Mouse (Mus musculus) lung, postnatal 4 days (tissue): ENCODE measurements around the gene Csnk1d.

ENCODE experiments used
- DNase-seq, 2 experiments: peaks; one replicate each; pipeline ENCODE4 v3.0.0; 2021

Gene Csnk1d

GRCm38 (mm10) chr11:120951731-120952730 is 39.1 kb downstream of the Csnk1d start:
- DNase-seq: no peak

GRCm38 (mm10) chr11:120951237-120951636 is 39.9 kb downstream of the Csnk1d start:
- DNase-seq: no peak

- DNase-seq: peak; percentile 89 to 91
Observed at GRCm38 (mm10) chr11:120950281-120951202, 40.6 kb downstream of the Csnk1d start.

- DNase-seq: no peak
Observed at GRCm38 (mm10) chr11:120949863-120950262, 41.3 kb downstream of the Csnk1d start.

- peak; percentile 69 to 70 for DNase-seq
Observed at GRCm38 (mm10) chr11:120948861-120949851, 42.0 kb downstream of the Csnk1d start.

- DNase-seq: peak in 1 of 2 experiments; percentile 47
Observed at GRCm38 (mm10) chr11:120948328-120948727, 42.8 kb downstream of the Csnk1d start, which contains the start of gene Slc16a3. Slc16a3 (plus strand) TSS chr11:120948480.

- no peak for DNase-seq
Observed at GRCm38 (mm10) chr11:120945926-120946325, 45.2 kb downstream of the Csnk1d start.

GRCm38 (mm10) chr11:120945266-120945665 is 45.9 kb downstream of the Csnk1d start:
- DNase-seq: no peak

GRCm38 (mm10) chr11:120940959-120941358 is 50.2 kb downstream of the Csnk1d start:
- DNase-seq: no peak

GRCm38 (mm10) chr11:120939712-120940341 is 51.3 kb downstream of the Csnk1d start:
- DNase-seq: no peak

- DNase-seq: peak; percentile 49 to 50
Observed at GRCm38 (mm10) chr11:120938795-120939194, 52.3 kb downstream of the Csnk1d start.

GRCm38 (mm10) chr11:120937976-120938375 is 53.2 kb downstream of the Csnk1d start:
- no peak for DNase-seq

- peak; percentile 92 to 94 for DNase-seq
Observed at GRCm38 (mm10) chr11:120932564-120933398, 58.3 kb downstream of the Csnk1d start, which contains the start of gene Ccdc57. Ccdc57 (minus strand) TSS chr11:120932872.

GRCm38 (mm10) chr11:120931479-120931878 is 59.7 kb downstream of the Csnk1d start:
- DNase-seq: peak in 1 of 2 experiments; percentile 15

- DNase-seq: no peak
Observed at GRCm38 (mm10) chr11:120928468-120928867, 62.7 kb downstream of the Csnk1d start.

GRCm38 (mm10) chr11:120922528-120922927 is 68.6 kb downstream of the Csnk1d start:
- DNase-seq: no peak

GRCm38 (mm10) chr11:120917756-120918155 is 73.4 kb downstream of the Csnk1d start:
- no peak for DNase-seq

GRCm38 (mm10) chr11:120916477-120916876 is 74.7 kb downstream of the Csnk1d start:
- no peak for DNase-seq

- DNase-seq: no peak
Observed at GRCm38 (mm10) chr11:120913796-120914195, 77.3 kb downstream of the Csnk1d start.
